Mouse (Mus musculus) fibroblast of lung, adult 2 months (primary cell): Measurements from ENCODE around the gene Rras2.

ENCODE experiments used
- DNase-seq: peaks from one replicate; pipeline ENCODE4 v3.0.0-alpha.2; 2011; ENCODE audit warnings: low read depth

The Rras2 gene

GRCm38 (mm10) chr7:114117444-114117905, at the start of gene Rras2:
Rras2 (minus strand) TSS chr7:114117781.
- peak; percentile 45 for DNase-seq

- no peak for DNase-seq
Measured at GRCm38 (mm10) chr7:114162975-114163374, 45.4 kb upstream of the Rras2 start.

- no peak for DNase-seq
Measured at GRCm38 (mm10) chr7:114161101-114161500, 43.5 kb upstream of the Rras2 start.

- no peak for DNase-seq
Measured at GRCm38 (mm10) chr7:114157716-114158278, 40.2 kb upstream of the Rras2 start.

- no peak for DNase-seq
Measured at GRCm38 (mm10) chr7:114156364-114156763, 38.8 kb upstream of the Rras2 start.

- no peak for DNase-seq
Measured at GRCm38 (mm10) chr7:114155053-114155865, 37.7 kb upstream of the Rras2 start.

- DNase-seq, result no peak
Measured at GRCm38 (mm10) chr7:114151036-114151780, 33.6 kb upstream of the Rras2 start.

- no peak for DNase-seq
Measured at GRCm38 (mm10) chr7:114149564-114149963, 32.0 kb upstream of the Rras2 start.

GRCm38 (mm10) chr7:114149135-114149534, 31.6 kb upstream of the Rras2 start:
- DNase-seq, result no peak

GRCm38 (mm10) chr7:114145841-114146240, 28.3 kb upstream of the Rras2 start:
- no peak for DNase-seq

GRCm38 (mm10) chr7:114142151-114142798, 24.7 kb upstream of the Rras2 start:
- DNase-seq, result no peak

GRCm38 (mm10) chr7:114140026-114140425, 22.4 kb upstream of the Rras2 start:
- DNase-seq, result no peak

- DNase-seq, result no peak
Measured at GRCm38 (mm10) chr7:114139400-114139799, 21.8 kb upstream of the Rras2 start.

- DNase-seq, result no peak
Measured at GRCm38 (mm10) chr7:114138261-114138660, 20.7 kb upstream of the Rras2 start.

GRCm38 (mm10) chr7:114135166-114135565, 17.6 kb upstream of the Rras2 start:
- no peak for DNase-seq

- DNase-seq, result no peak
Measured at GRCm38 (mm10) chr7:114133957-114134356, 16.4 kb upstream of the Rras2 start.

- no peak for DNase-seq
Measured at GRCm38 (mm10) chr7:114132316-114132715, 14.7 kb upstream of the Rras2 start.

- no peak for DNase-seq
Measured at GRCm38 (mm10) chr7:114129281-114129680, 11.7 kb upstream of the Rras2 start.

- DNase-seq, result no peak
Measured at GRCm38 (mm10) chr7:114118180-114118579, 599 bp upstream of the Rras2 start.

- no peak for DNase-seq
Measured at GRCm38 (mm10) chr7:114116711-114117351, 750 bp downstream of the Rras2 start.

- no peak for DNase-seq
Measured at GRCm38 (mm10) chr7:114115961-114116360, 1.6 kb downstream of the Rras2 start.

- DNase-seq, result no peak
Measured at GRCm38 (mm10) chr7:114114976-114115375, 2.6 kb downstream of the Rras2 start.
